Mouse (Mus musculus): ENCODE results near the gene Gpatch1. TPM values are rescaled to one million over a fixed set of nuclear protein-coding genes. Genes with fewer than 3 reads are reported as not detected.

The Gpatch1 gene
- polyA plus RNA-seq, 1 experiment: 2.3 TPM

GRCm38 (mm10) chr7:35295631-35296030 lies 22.6 kb downstream of the Gpatch1 start:
- H3K27me3 ChIP-seq (ENCODE audit: control insufficient read depth, insufficient read depth, low read length): no peaks in the 10 kb centered on the region
- TF ChIP-seq POLR2A (IDR thresholded peaks at IDR 0.05; ENCODE audit: control insufficient read depth, low read depth, low read length) (no peak), CTCF (IDR thresholded peaks at IDR 0.05; ENCODE audit: control insufficient read depth, insufficient read depth, insufficient replicate concordance, low read depth, low read length) (no peak)
- no peak overlapping the region for H3K4me3 ChIP-seq (ENCODE audit: control insufficient read depth, low read depth, low read length)
- H3K4me1 ChIP-seq (ENCODE audit: control insufficient read depth, insufficient read depth, low read length): no peaks in the 10 kb centered on the region
- peaks cover 4% of the 10 kb centered on the region for H3K36me3 ChIP-seq (ENCODE audit: control insufficient read depth, insufficient read depth, low read length)
- no peak overlapping the region for H3K27ac ChIP-seq (ENCODE audit: control insufficient read depth, insufficient read depth, low read depth, low read length)

GRCm38 (mm10) chr7:35293464-35293863 lies 24.8 kb downstream of the Gpatch1 start:
- TF ChIP-seq POLR2A (IDR thresholded peaks at IDR 0.05; ENCODE audit: control insufficient read depth, low read depth, low read length) (no peak), CTCF (IDR thresholded peaks at IDR 0.05; ENCODE audit: control insufficient read depth, insufficient read depth, insufficient replicate concordance, low read depth, low read length) (no peak)
- peaks cover 6% of the 10 kb centered on the region for H3K36me3 ChIP-seq (ENCODE audit: control insufficient read depth, insufficient read depth, low read length)
- no peak overlapping the region for H3K4me3 ChIP-seq (ENCODE audit: control insufficient read depth, low read depth, low read length)

GRCm38 (mm10) chr7:35278933-35279332 lies 39.3 kb downstream of the Gpatch1 start:
- Histone ChIP-seq H3K36me3 (ENCODE audit: control insufficient read depth, insufficient read depth, low read length) (peaks cover 4% of the 10 kb centered on the region), H3K4me1 (ENCODE audit: control insufficient read depth, insufficient read depth, low read length) (peaks cover 12% of the 10 kb centered on the region), H3K27me3 (ENCODE audit: control insufficient read depth, insufficient read depth, low read length) (no peaks in the 10 kb centered on the region), H3K27ac (ENCODE audit: control insufficient read depth, insufficient read depth, low read depth, low read length) (no peak overlapping the region), H3K4me3 (ENCODE audit: control insufficient read depth, low read depth, low read length) (no peak overlapping the region)
- TF ChIP-seq POLR2A (IDR thresholded peaks at IDR 0.05; ENCODE audit: control insufficient read depth, low read depth, low read length) (no peak), CTCF (IDR thresholded peaks at IDR 0.05; ENCODE audit: control insufficient read depth, insufficient read depth, insufficient replicate concordance, low read depth, low read length) (no peak)

More at GRCm38 (mm10) chr7:35293464-35293863, 24.8 kb downstream of the Gpatch1 start:
- H3K4me1 ChIP-seq (ENCODE audit: control insufficient read depth, insufficient read depth, low read length): no peaks in the 10 kb centered on the region
- no peaks in the 10 kb centered on the region for H3K27me3 ChIP-seq (ENCODE audit: control insufficient read depth, insufficient read depth, low read length)
- H3K27ac ChIP-seq (ENCODE audit: control insufficient read depth, insufficient read depth, low read depth, low read length): no peak overlapping the region

GRCm38 (mm10) chr7:35277433-35277832 lies 40.8 kb downstream of the Gpatch1 start:
- Histone ChIP-seq H3K4me3 (ENCODE audit: control insufficient read depth, low read depth, low read length) (no peak overlapping the region), H3K36me3 (ENCODE audit: control insufficient read depth, insufficient read depth, low read length) (peaks cover 3% of the 10 kb centered on the region; the same call in 1 of the 2 replicates), H3K27me3 (ENCODE audit: control insufficient read depth, insufficient read depth, low read length) (no peaks in the 10 kb centered on the region), H3K4me1 (ENCODE audit: control insufficient read depth, insufficient read depth, low read length) (peaks cover 12% of the 10 kb centered on the region), H3K27ac (ENCODE audit: control insufficient read depth, insufficient read depth, low read depth, low read length) (no peak overlapping the region)
- TF ChIP-seq POLR2A (IDR thresholded peaks at IDR 0.05; ENCODE audit: control insufficient read depth, low read depth, low read length) (no peak), CTCF (IDR thresholded peaks at IDR 0.05; ENCODE audit: control insufficient read depth, insufficient read depth, insufficient replicate concordance, low read depth, low read length) (no peak)

- H3K27ac ChIP-seq (ENCODE audit: control insufficient read depth, insufficient read depth, low read depth, low read length): no peak overlapping the region
Measured at GRCm38 (mm10) chr7:35269443-35270024, 48.7 kb downstream of the Gpatch1 start.

GRCm38 (mm10) chr7:35267841-35268240 lies 50.4 kb downstream of the Gpatch1 start:
- Histone ChIP-seq H3K27me3 (ENCODE audit: control insufficient read depth, insufficient read depth, low read length) (no peaks in the 10 kb centered on the region), H3K4me1 (ENCODE audit: control insufficient read depth, insufficient read depth, low read length) (peaks cover 4% of the 10 kb centered on the region; the same call in 1 of the 2 replicates), H3K36me3 (ENCODE audit: control insufficient read depth, insufficient read depth, low read length) (no peaks in the 10 kb centered on the region), H3K4me3 (ENCODE audit: control insufficient read depth, low read depth, low read length) (no peak overlapping the region), H3K27ac (ENCODE audit: control insufficient read depth, insufficient read depth, low read depth, low read length) (no peak overlapping the region)
- TF ChIP-seq POLR2A (IDR thresholded peaks at IDR 0.05; ENCODE audit: control insufficient read depth, low read depth, low read length): no peak
- TF ChIP-seq CTCF (IDR thresholded peaks at IDR 0.05; ENCODE audit: control insufficient read depth, insufficient read depth, insufficient replicate concordance, low read depth, low read length): no peak

More at GRCm38 (mm10) chr7:35269443-35270024, 48.7 kb downstream of the Gpatch1 start:
- Histone ChIP-seq H3K27me3 (ENCODE audit: control insufficient read depth, insufficient read depth, low read length) (no peaks in the 10 kb centered on the region), H3K4me3 (ENCODE audit: control insufficient read depth, low read depth, low read length) (peak overlapping the region; percentile 53), H3K4me1 (ENCODE audit: control insufficient read depth, insufficient read depth, low read length) (peaks cover 8% of the 10 kb centered on the region), H3K36me3 (ENCODE audit: control insufficient read depth, insufficient read depth, low read length) (no peaks in the 10 kb centered on the region)
- no peak for TF ChIP-seq CTCF (IDR thresholded peaks at IDR 0.05; ENCODE audit: control insufficient read depth, insufficient read depth, insufficient replicate concordance, low read depth, low read length)
- no peak for TF ChIP-seq POLR2A (IDR thresholded peaks at IDR 0.05; ENCODE audit: control insufficient read depth, low read depth, low read length)

- no peaks in the 10 kb centered on the region for H3K36me3 ChIP-seq (ENCODE audit: control insufficient read depth, insufficient read depth, low read length)
- no peak overlapping the region for H3K4me3 ChIP-seq (ENCODE audit: control insufficient read depth, low read depth, low read length)
- no peak for TF ChIP-seq POLR2A (IDR thresholded peaks at IDR 0.05; ENCODE audit: control insufficient read depth, low read depth, low read length)
- peak; percentile 70; the same call in 1 of the 2 replicates for TF ChIP-seq CTCF (IDR thresholded peaks at IDR 0.05; ENCODE audit: control insufficient read depth, insufficient read depth, insufficient replicate concordance, low read depth, low read length)
- H3K27ac ChIP-seq (ENCODE audit: control insufficient read depth, insufficient read depth, low read depth, low read length): no peak overlapping the region
- H3K27me3 ChIP-seq (ENCODE audit: control insufficient read depth, insufficient read depth, low read length): no peaks in the 10 kb centered on the region
- peaks cover 4% of the 10 kb centered on the region; the same call in 1 of the 2 replicates for H3K4me1 ChIP-seq (ENCODE audit: control insufficient read depth, insufficient read depth, low read length)
Measured at GRCm38 (mm10) chr7:35266666-35267065, 51.6 kb downstream of the Gpatch1 start.
